Mouse (Mus musculus) forebrain, postnatal 0 days (tissue): ENCODE measurements at regions not wholly inside any gene's neighbourhood (a gene's known extent, or its start where the extent isn't known, plus 50 kb on each side); places are given as distances from the start of the nearest gene placed in this dataset.

Experiments used
- ATAC-seq: fragments of 200-750 bp; cut with Nextera tagmentation; 2 replicates; pipeline ENCODE4 v1.8.0; 2017; ENCODE audit warnings: mild to moderate bottlenecking, moderate library complexity
- DNase-seq: peaks from one replicate; pipeline ENCODE4 v3.0.0-alpha.2; 2015
- H3K27ac ChIP-seq: fragments of 300-500 bp; sonication (generic); 2 replicates; pipeline ENCODE4 v1.5.1; 2014; ENCODE audit warnings: low read depth, mild to moderate bottlenecking, antibody characterized with exemption, low read length, moderate library complexity, mixed read lengths
- H3K27me3 ChIP-seq: fragments of 300-500 bp; sonication (generic); 2 replicates; pipeline ENCODE4 v1.6.1; 2014; ENCODE audit warnings: mild to moderate bottlenecking, low read length, mixed read lengths; ENCODE audit not compliant: insufficient read depth
- H3K36me3 ChIP-seq: fragments of 300-500 bp; sonication (generic); 2 replicates; pipeline ENCODE4 v1.6.1; 2014; ENCODE audit warnings: mild to moderate bottlenecking, moderate library complexity; ENCODE audit not compliant: insufficient read depth
- H3K4me1 ChIP-seq: fragments of 300-500 bp; sonication (generic); 2 replicates; pipeline ENCODE4 v1.6.1; 2014; ENCODE audit warnings: antibody characterized with exemption; ENCODE audit not compliant: insufficient read depth
- H3K4me2 ChIP-seq: fragments of 300-500 bp; sonication (generic); 2 replicates; pipeline ENCODE4 v1.6.1; 2014; ENCODE audit warnings: low read depth, mild to moderate bottlenecking, moderate library complexity
- H3K4me3 ChIP-seq: fragments of 300-500 bp; sonication (generic); 2 replicates; pipeline ENCODE4 v1.5.1; 2014; ENCODE audit warnings: low read depth, low read length, mixed read lengths
- H3K9ac ChIP-seq: fragments of 300-500 bp; sonication (generic); 2 replicates; pipeline ENCODE4 v1.6.1; 2014; ENCODE audit warnings: mild to moderate bottlenecking
- H3K9me3 ChIP-seq: fragments of 300-500 bp; sonication (generic); 2 replicates; pipeline ENCODE4 v1.6.1; 2016; ENCODE audit warnings: low read length
- CTCF ChIP-seq: sonication (generic); IDR thresholded peaks from 2 replicates; pipeline ENCODE4 v1.5.1; 2016; ENCODE audit warnings: antibody characterized with exemption, control low read depth, low read depth
- WGBS: fragments of 180-500 bp; shearing (Covaris S2); extraction: QIAGEN DNeasy Blood & Tissue Kit; methylation state at CpG from one replicate; pipeline ENCODE4 v1.1.7; 2014; 5-methylcytosine and 5-hydroxymethylcytosine counted together

GRCm38 (mm10) chr15:27129697-27130096 is 234.3 kb upstream of the Fbxl7 start:
- no peak for TF ChIP-seq CTCF
- no peak overlapping the region for H3K4me2 ChIP-seq
- H3K27ac ChIP-seq, result no peak overlapping the region
- no peak for DNase-seq
- ATAC-seq, result no peak
- H3K36me3 ChIP-seq, result no peaks in the 10 kb centered on the region
- no peak overlapping the region for H3K4me3 ChIP-seq
- no peaks in the 10 kb centered on the region for H3K9me3 ChIP-seq
- WGBS, result 30% methylated on average over 1 of the region's 1 CpGs
- no peaks in the 10 kb centered on the region for H3K4me1 ChIP-seq
- H3K9ac ChIP-seq, result no peak overlapping the region
- no peaks in the 10 kb centered on the region for H3K27me3 ChIP-seq

DNA sequence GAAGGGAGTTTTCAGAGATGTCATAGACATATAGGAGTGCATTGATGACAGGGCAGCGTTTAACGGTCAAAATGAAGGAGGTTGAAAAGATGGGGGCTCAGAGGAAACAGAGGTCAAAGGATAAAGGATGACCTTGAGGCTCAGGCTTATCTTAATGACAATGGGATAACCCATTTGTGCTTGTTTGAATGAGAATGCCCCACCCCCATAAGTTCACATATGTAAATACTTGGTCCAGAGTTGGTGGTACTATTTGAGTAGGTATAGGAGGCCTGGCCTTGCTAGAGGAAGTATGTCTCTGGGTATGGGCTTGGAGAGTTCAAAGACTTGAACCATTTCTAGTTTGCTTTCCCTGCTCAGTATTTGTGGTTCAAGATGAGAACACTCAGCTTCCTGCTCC is 237.4 kb upstream of the Fbxl7 start:
- Histone ChIP-seq H3K27ac (no peak overlapping the region), H3K9ac (no peak overlapping the region), H3K36me3 (no peaks in the 10 kb centered on the region), H3K9me3 (no peaks in the 10 kb centered on the region), H3K4me2 (no peak overlapping the region), H3K27me3 (no peaks in the 10 kb centered on the region), H3K4me1 (no peaks in the 10 kb centered on the region), H3K4me3 (no peak overlapping the region)
- 90% methylated on average over 2 of the region's 2 CpGs for WGBS
- ATAC-seq (no peak), DNase-seq (no peak)
- no peak for TF ChIP-seq CTCF

- H3K4me3 ChIP-seq, result no peak overlapping the region
- no peak overlapping the region for H3K27ac ChIP-seq
- no peaks in the 10 kb centered on the region for H3K36me3 ChIP-seq
- H3K4me2 ChIP-seq, result no peak overlapping the region
- TF ChIP-seq CTCF, result no peak
- ATAC-seq (no peak), DNase-seq (no peak)
- H3K27me3 ChIP-seq, result no peaks in the 10 kb centered on the region
- H3K9ac ChIP-seq, result no peak overlapping the region
- no peaks in the 10 kb centered on the region for H3K9me3 ChIP-seq
- 52% methylated on average over 5 of the region's 5 CpGs for WGBS
- no peaks in the 10 kb centered on the region for H3K4me1 ChIP-seq
These were observed 242.2 kb upstream of the Fbxl7 start for GRCm38 (mm10) chr15:27137580-27137979.

GRCm38 (mm10) chr15:27145860-27146259 is 250.5 kb upstream of the Fbxl7 start:
- peak; percentile 94 for ATAC-seq
- TF ChIP-seq CTCF, result no peak
- DNase-seq, result peak; percentile 48
- H3K36me3 ChIP-seq, result no peaks in the 10 kb centered on the region
- no peaks in the 10 kb centered on the region for H3K4me1 ChIP-seq
- no peaks in the 10 kb centered on the region for H3K27me3 ChIP-seq
- H3K27ac ChIP-seq, result no peak overlapping the region
- no peak overlapping the region for H3K4me2 ChIP-seq
- no peak overlapping the region for H3K9ac ChIP-seq
- no peaks in the 10 kb centered on the region for H3K9me3 ChIP-seq
- WGBS, result 27% methylated on average over 6 of the region's 6 CpGs
- no peak overlapping the region for H3K4me3 ChIP-seq

DNA sequence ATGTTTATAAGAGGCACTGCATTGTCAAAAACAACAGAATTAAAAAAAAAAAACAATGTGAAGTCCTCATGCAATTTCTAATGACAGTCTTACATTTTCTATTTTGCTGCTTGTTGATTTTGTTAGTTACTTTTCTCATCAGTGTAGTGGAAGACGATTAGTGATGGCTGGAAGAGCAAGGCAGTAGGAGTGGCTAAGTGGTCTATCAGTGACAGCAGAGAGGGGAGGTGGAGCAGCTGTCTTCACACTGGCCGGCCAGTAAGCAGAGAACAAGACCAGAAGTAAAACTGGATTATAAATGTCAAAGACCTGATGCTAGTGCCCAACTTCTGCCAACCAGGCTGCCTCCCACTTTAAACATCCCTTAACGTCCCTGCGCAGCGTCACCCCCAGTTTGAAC is 265.6 kb upstream of the Fbxl7 start:
- 75% methylated on average over 5 of the region's 5 CpGs for WGBS
- no peak for ATAC-seq

GRCm38 (mm10) chr15:27167484-27167883 is 272.1 kb upstream of the Fbxl7 start:
- no peak overlapping the region for H3K4me2 ChIP-seq
- no peaks in the 10 kb centered on the region for H3K27me3 ChIP-seq
- no peaks in the 10 kb centered on the region for H3K36me3 ChIP-seq
- ATAC-seq (no peak), DNase-seq (no peak)
- H3K9me3 ChIP-seq, result no peaks in the 10 kb centered on the region
- 84% methylated on average over 1 of the region's 1 CpGs for WGBS
- H3K4me3 ChIP-seq, result no peak overlapping the region
- no peaks in the 10 kb centered on the region for H3K4me1 ChIP-seq
- no peak overlapping the region for H3K27ac ChIP-seq
- no peak overlapping the region for H3K9ac ChIP-seq
- no peak for TF ChIP-seq CTCF

More for the DNA sequence above, 265.6 kb upstream of the Fbxl7 start:
- Histone ChIP-seq H3K4me3 (no peak overlapping the region), H3K9me3 (no peaks in the 10 kb centered on the region), H3K4me2 (no peak overlapping the region), H3K27ac (no peak overlapping the region), H3K9ac (no peak overlapping the region), H3K27me3 (no peaks in the 10 kb centered on the region), H3K4me1 (no peaks in the 10 kb centered on the region), H3K36me3 (no peaks in the 10 kb centered on the region)
- TF ChIP-seq CTCF, result no peak
- no peak for DNase-seq

DNA sequence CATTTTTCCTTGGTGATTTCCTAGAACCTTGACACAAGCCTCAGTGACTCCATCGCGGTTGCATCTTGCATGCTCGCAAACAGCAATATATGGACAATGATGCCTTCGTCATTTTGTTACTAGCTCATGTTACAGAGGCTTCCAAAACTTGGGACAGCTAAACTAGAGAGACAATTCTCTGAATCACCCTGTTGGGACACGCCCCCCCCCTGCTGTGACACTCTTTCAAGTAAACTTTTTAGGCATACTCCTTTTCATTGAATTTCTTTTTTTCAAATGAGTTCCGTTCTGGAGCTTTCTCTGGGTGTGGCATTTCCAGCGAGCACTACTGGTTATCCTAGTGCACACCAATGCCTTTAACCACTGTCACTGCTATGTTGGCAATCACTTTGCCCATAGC is 274.5 kb upstream of the Fbxl7 start:
- no peak for TF ChIP-seq CTCF
- no peak for ATAC-seq
- no peaks in the 10 kb centered on the region for H3K4me1 ChIP-seq
- WGBS, result 92% methylated on average over 7 of the region's 7 CpGs
- H3K9me3 ChIP-seq, result no peaks in the 10 kb centered on the region
- no peak overlapping the region for H3K9ac ChIP-seq
- no peak overlapping the region for H3K27ac ChIP-seq
- H3K27me3 ChIP-seq, result no peaks in the 10 kb centered on the region
- H3K4me3 ChIP-seq, result no peak overlapping the region
- no peaks in the 10 kb centered on the region for H3K36me3 ChIP-seq
- DNase-seq, result no peak
- H3K4me2 ChIP-seq, result no peak overlapping the region

GRCm38 (mm10) chr15:27173506-27173905 is 278.1 kb upstream of the Fbxl7 start:
- Histone ChIP-seq H3K36me3 (no peaks in the 10 kb centered on the region), H3K27me3 (no peaks in the 10 kb centered on the region), H3K9ac (no peak overlapping the region), H3K4me2 (no peak overlapping the region), H3K4me3 (no peak overlapping the region), H3K4me1 (no peaks in the 10 kb centered on the region), H3K27ac (no peak overlapping the region), H3K9me3 (no peaks in the 10 kb centered on the region)
- no peak for ATAC-seq
- WGBS, result 12% methylated on average over 5 of the region's 5 CpGs
- peak; percentile 13 for DNase-seq
- no peak for TF ChIP-seq CTCF
